Mouse (Mus musculus): ENCODE data around the gene Trmt2b. TPM values are rescaled to one million over a fixed set of nuclear protein-coding genes. Genes with fewer than 3 reads are reported as not detected.
"Not testable (repeated sequence)": the region's sequence is repeated elsewhere in the genome, so short reads cannot be mapped to it uniquely, and the experiment has no call there.

Trmt2b gene
- polyA plus RNA-seq, 1 experiment from 2014 or later: 35.8 TPM

DNA sequence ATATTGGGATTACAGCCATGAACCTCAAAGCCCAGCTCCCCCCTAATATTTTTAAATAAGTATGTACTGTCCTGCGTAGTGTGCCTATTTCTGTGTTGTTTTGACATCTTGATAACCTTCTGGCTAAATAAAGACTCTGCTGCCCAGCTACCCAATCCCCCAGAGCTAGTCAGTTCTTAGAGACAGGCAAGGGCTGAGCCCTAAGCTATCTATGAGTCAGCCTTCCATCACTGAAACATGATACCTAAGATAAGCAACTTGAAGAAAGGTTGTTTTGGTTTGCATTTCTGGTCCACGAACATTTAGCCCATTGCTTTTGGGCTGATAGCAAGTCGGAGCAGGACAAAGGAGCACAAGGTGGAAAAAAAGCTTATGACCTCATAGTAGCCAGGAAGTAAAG is 56.2 kb downstream of the Trmt2b start:
- no peak for ATAC-seq (ENCODE audit: insufficient number of reproducible peaks, low FRiP score)
- H3K9me3 ChIP-seq (replicated peaks): no peaks in the 10 kb centered on the region
- H3K9ac ChIP-seq: no peak overlapping the region
- no peaks in the 10 kb centered on the region for H3K4me1 ChIP-seq (replicated peaks)
- H3K4me2 ChIP-seq: no peak overlapping the region
- H3K27ac ChIP-seq (ENCODE audit: poor library complexity, severe bottlenecking): no peak overlapping the region
- peaks cover 12% of the 10 kb centered on the region for H3K36me3 ChIP-seq
- WGBS: 28% methylated on average over 3 of the region's 3 CpGs
- H3K4me3 ChIP-seq: no peak overlapping the region
- no peaks in the 10 kb centered on the region for H3K27me3 ChIP-seq (replicated peaks)

DNA sequence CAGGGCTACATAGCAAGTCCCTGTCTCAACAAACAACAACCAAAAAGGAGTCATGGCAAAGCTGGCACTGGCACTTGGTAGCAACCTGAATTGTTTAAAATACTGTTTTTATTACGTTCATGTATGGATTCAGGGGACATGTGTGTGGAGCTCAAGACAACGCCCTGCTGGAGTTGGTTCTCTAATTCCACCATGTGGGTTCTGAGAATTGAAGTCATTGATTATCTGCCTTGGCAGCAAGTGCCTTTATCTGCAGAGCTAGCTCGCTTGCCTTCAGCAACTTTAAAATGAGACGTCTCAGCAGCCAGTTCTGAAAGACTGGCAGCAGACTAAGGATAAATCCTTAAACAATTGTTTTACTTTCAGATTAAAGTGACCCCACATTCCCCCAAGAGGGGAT is 58.6 kb downstream of the Trmt2b start:
- Histone ChIP-seq H3K4me3 (no peak overlapping the region), H3K9me3 (replicated peaks) (no peaks in the 10 kb centered on the region), H3K4me1 (replicated peaks) (no peaks in the 10 kb centered on the region), H3K27me3 (replicated peaks) (no peaks in the 10 kb centered on the region), H3K4me2 (no peak overlapping the region), H3K36me3 (no peaks in the 10 kb centered on the region), H3K9ac (no peak overlapping the region), H3K27ac (ENCODE audit: poor library complexity, severe bottlenecking) (no peak overlapping the region)
- ATAC-seq (ENCODE audit: insufficient number of reproducible peaks, low FRiP score): no peak
- 52% methylated on average over 4 of the region's 4 CpGs for WGBS

DNA sequence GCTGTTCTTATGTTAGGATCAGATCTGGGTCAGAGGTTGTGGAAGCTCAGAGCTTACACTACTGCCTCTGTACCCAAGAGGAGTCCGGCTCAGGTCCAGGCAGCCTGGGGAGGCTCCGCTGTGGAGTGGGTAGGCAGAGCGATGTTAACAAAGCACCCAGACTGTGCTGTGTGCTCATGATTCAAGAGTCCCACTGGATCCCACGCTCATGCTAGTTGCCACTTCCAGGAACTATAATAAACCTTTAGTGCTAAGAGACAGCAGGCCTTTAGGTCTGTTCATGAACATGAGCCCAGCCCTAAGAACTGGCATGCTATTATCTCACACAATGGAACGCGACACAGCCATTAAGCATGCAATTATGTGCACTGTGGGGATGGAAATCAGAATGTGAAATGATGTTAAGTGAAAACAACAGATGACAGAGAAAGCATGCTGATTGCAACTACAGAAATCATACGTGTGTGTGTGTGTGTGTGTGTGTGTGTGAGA is 65.6 kb downstream of the Trmt2b start:
- Histone ChIP-seq H3K4me1 (replicated peaks) (no peaks in the 10 kb centered on the region), H3K36me3 (no peaks in the 10 kb centered on the region), H3K27me3 (replicated peaks) (no peaks in the 10 kb centered on the region), H3K4me2 (no peak overlapping the region), H3K9ac (no peak overlapping the region), H3K9me3 (replicated peaks) (no peaks in the 10 kb centered on the region), H3K27ac (ENCODE audit: poor library complexity, severe bottlenecking) (no peak overlapping the region), H3K4me3 (no peak overlapping the region)
- ATAC-seq (ENCODE audit: insufficient number of reproducible peaks, low FRiP score): no peak
- WGBS: 91% methylated on average over 7 of the region's 7 CpGs

DNA sequence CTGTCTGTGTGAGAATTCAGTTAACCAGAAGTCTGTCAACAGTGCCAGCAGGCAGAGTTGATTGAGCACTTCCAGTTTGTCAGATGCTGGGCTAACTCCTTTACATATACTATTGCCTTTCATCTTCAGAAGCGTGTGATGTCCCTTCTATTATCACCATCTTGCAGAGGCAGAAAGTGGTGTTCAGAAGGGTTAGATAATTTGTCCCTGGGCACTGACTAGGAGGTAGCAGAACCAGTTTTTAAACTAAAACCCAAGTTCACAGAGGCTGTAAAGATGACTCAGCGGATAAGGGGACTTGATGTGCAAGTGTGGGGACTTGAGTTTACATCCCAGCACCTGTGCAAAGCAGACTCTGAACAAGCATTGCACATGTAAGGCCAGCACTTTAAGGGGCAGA is 68.3 kb downstream of the Trmt2b start:
- ATAC-seq (ENCODE audit: insufficient number of reproducible peaks, low FRiP score): no peak
- 55% methylated on average over 2 of the region's 2 CpGs for WGBS
- no peaks in the 10 kb centered on the region for H3K4me1 ChIP-seq (replicated peaks)
- no peaks in the 10 kb centered on the region for H3K27me3 ChIP-seq (replicated peaks)
- no peak overlapping the region for H3K9ac ChIP-seq
- no peaks in the 10 kb centered on the region for H3K9me3 ChIP-seq (replicated peaks)
- H3K36me3 ChIP-seq: no peaks in the 10 kb centered on the region; the same call in 1 of the 2 replicates
- no peak overlapping the region for H3K27ac ChIP-seq (ENCODE audit: poor library complexity, severe bottlenecking)
- no peak overlapping the region for H3K4me2 ChIP-seq
- no peak overlapping the region for H3K4me3 ChIP-seq

DNA sequence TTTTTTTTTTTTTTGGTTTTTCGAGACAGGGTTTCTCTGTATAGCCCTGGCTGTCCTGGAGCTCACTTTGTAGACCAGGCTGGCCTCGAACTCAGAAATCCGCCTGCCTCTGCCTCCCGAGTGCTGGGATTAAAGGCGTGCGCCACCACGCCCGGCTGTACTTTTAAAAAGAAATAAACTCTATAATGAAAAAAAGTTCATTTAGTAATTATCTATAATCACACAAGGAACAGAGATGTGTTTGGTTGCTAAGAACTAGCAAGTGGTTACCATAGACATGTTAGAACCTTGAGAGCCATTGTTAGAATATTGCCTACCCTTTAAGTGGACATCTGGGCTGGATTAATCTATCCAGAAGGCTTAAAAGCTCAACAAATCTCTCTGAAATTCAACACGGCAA is 89.6 kb downstream of the Trmt2b start, which contains the start of gene Arl13a:
Gene Arl13a (plus strand): TSS at position 301 of the 400 bp plus-strand sequence.
- H3K4me3 ChIP-seq; H3K9ac ChIP-seq; ATAC-seq (ENCODE audit: insufficient number of reproducible peaks, low FRiP score); H3K27ac ChIP-seq (ENCODE audit: poor library complexity, severe bottlenecking); H3K27me3 ChIP-seq (replicated peaks); H3K9me3 ChIP-seq (replicated peaks); H3K4me1 ChIP-seq (replicated peaks); H3K36me3 ChIP-seq; H3K4me2 ChIP-seq: not testable (repeated sequence)
- WGBS: 83% methylated on average over 9 of the region's 9 CpGs

DNA sequence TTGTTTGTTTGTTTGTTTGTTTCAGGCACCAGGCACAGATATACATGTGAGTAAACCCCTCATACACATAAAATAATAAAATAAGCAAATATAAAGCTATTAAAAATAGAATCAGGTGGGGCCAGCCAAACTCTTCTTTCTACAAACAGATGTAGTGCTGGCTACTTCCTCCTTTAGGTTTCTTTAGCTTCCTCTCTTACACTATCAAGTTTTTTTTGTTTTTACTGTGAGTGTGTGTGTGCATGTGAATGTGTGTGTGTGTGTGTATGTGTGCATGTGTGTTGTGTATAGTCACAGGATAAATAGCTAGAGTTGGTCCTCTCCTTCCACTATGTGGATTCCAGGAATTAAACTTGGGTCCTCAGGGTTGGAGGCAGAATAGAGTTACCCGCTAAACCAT is 102.1 kb downstream of the Trmt2b start:
- Histone ChIP-seq H3K36me3 (no peaks in the 10 kb centered on the region), H3K4me3 (no peak overlapping the region), H3K27ac (ENCODE audit: poor library complexity, severe bottlenecking) (no peak overlapping the region), H3K9ac (no peak overlapping the region), H3K4me2 (no peak overlapping the region), H3K27me3 (replicated peaks) (no peaks in the 10 kb centered on the region), H3K9me3 (replicated peaks) (no peaks in the 10 kb centered on the region), H3K4me1 (replicated peaks) (no peaks in the 10 kb centered on the region)
- 79% methylated on average over 1 of the region's 1 CpGs for WGBS
- no peak for ATAC-seq (ENCODE audit: insufficient number of reproducible peaks, low FRiP score)

Other genes with a start within 250 kb of the Trmt2b start
- gene Cstf2, start 217.8 kb downstream of the Trmt2b start, polyA plus RNA-seq (2016; fragmentation: Nextera tagmentation; extraction: Ambion mirVana): 39.7 and 40.2 TPM in 2 replicates
- 0.19 and 0.33 TPM in 2 replicates for gene Xkrx, start 114.9 kb downstream of the Trmt2b start, polyA plus RNA-seq (2016; fragmentation: Nextera tagmentation; extraction: Ambion mirVana)
- not detected in 2 replicates for gene Arl13a, start 89.5 kb downstream of the Trmt2b start, polyA plus RNA-seq (2016; fragmentation: Nextera tagmentation; extraction: Ambion mirVana)
- gene Nox1, start 55.0 kb downstream of the Trmt2b start, polyA plus RNA-seq (2016; fragmentation: Nextera tagmentation; extraction: Ambion mirVana): 0.11 TPM in 1 of 2 replicates, not detected in the other
- gene Tmem35a, start 18.2 kb upstream of the Trmt2b start, polyA plus RNA-seq (2016; fragmentation: Nextera tagmentation; extraction: Ambion mirVana): 6.2 and 6.6 TPM in 2 replicates
- gene Cenpi, start 31.1 kb upstream of the Trmt2b start, polyA plus RNA-seq (2016; fragmentation: Nextera tagmentation; extraction: Ambion mirVana): 23.2 and 28.6 TPM in 2 replicates
- 0.87 and 0.95 TPM in 2 replicates for gene Drp2, start 127.6 kb upstream of the Trmt2b start, polyA plus RNA-seq (2016; fragmentation: Nextera tagmentation; extraction: Ambion mirVana)
- gene Taf7l, start 199.5 kb upstream of the Trmt2b start, polyA plus RNA-seq (2016; fragmentation: Nextera tagmentation; extraction: Ambion mirVana): not detected in 2 replicates